Mouse (Mus musculus) heart, postnatal 0 days (tissue): Measurements from ENCODE around the gene Hmga2. TPM values are rescaled to one million over a fixed set of nuclear protein-coding genes. Genes with fewer than 3 reads are reported as not detected.

Source experiments
- ATAC-seq: fragments of 200-750 bp; cut with Nextera tagmentation; 2 replicates; pipeline ENCODE4 v1.8.0; 2017; ENCODE audit warnings: low read depth, moderate number of reproducible peaks, moderate library complexity; ENCODE audit not compliant: insufficient read depth
- DNase-seq: peaks from one replicate; pipeline ENCODE4 v3.0.0-alpha.2; 2016; ENCODE audit warnings: low spot score
- H3K27ac ChIP-seq: fragments of 300-500 bp; sonication (generic); 2 replicates; pipeline ENCODE4 v1.5.1; 2014; ENCODE audit warnings: low read depth, mild to moderate bottlenecking
- H3K27me3 ChIP-seq: fragments of 300-500 bp; sonication (generic); 2 replicates; pipeline ENCODE4 v1.6.1; 2014; ENCODE audit warnings: low read length, mixed read lengths; ENCODE audit not compliant: control insufficient read depth, insufficient read depth
- H3K36me3 ChIP-seq: fragments of 300-500 bp; sonication (generic); replicated peaks from 2 replicates; pipeline ENCODE4 v1.6.1; 2014; ENCODE audit warnings: low read length, mixed read lengths; ENCODE audit not compliant: control insufficient read depth, insufficient read depth
- H3K4me1 ChIP-seq: fragments of 300-500 bp; sonication (generic); 2 replicates; pipeline ENCODE4 v1.6.1; 2014; ENCODE audit warnings: antibody characterized with exemption; ENCODE audit not compliant: control insufficient read depth, insufficient read depth
- H3K4me2 ChIP-seq: fragments of 300-500 bp; sonication (generic); 2 replicates; pipeline ENCODE4 v1.6.1; 2014; ENCODE audit warnings: low read depth, mild to moderate bottlenecking, low read length, moderate library complexity
- H3K4me3 ChIP-seq: fragments of 300-500 bp; sonication (generic); 2 replicates; pipeline ENCODE4 v1.5.1; 2014; ENCODE audit warnings: low read depth, low read length
- H3K9ac ChIP-seq: fragments of 300-500 bp; sonication (generic); replicated peaks from 2 replicates; pipeline ENCODE4 v1.6.1; 2014; ENCODE audit warnings: low read depth, low read length, mixed read lengths
- H3K9me3 ChIP-seq: fragments of 300-500 bp; sonication (generic); replicated peaks from 2 replicates; pipeline ENCODE4 v1.6.1; 2016; ENCODE audit warnings: low read length; ENCODE audit not compliant: control insufficient read depth
- CTCF ChIP-seq: IDR thresholded peaks from 2 replicates; pipeline ENCODE4 v1.5.1; 2016; ENCODE audit warnings: antibody characterized with exemption, control low read depth, low read depth
- EP300 ChIP-seq: IDR thresholded peaks from 2 replicates; pipeline ENCODE4 v1.6.1; 2016; ENCODE audit warnings: antibody characterized with exemption, low read depth
- WGBS: fragments of 180-500 bp; shearing (Covaris S2); extraction: QIAGEN DNeasy Blood & Tissue Kit; methylation state at CpG from one replicate; pipeline ENCODE4 v1.1.7; 2014; 5-methylcytosine and 5-hydroxymethylcytosine counted together
- polyA plus RNA-seq: library from polyadenylated mRNA; unstranded; fragments of >200 nt; fragmentation: Nextera tagmentation; extraction: Ambion mirVana; gene quantifications from 2 replicates; pipeline ENCODE4 v1.2.1, GENCODE M21; 2015
- total RNA-seq: library from RNA; depleted of rRNA; stranded (reverse); fragments of >200 nt; gene quantifications from 2 replicates; pipeline ENCODE4 v1.2.3, GENCODE M21; 2014; ENCODE audit warnings: low replicate concordance

Hmga2 gene
- total and polyA plus RNA-seq, 2 experiments from 2014 or later: 0.53 to 1.0 TPM

GRCm38 (mm10) chr10:120478164-120478563 lies 1.9 kb upstream of the Hmga2 start:
- no peaks in the 10 kb centered on the region for H3K36me3 ChIP-seq
- TF ChIP-seq EP300 (no peak), CTCF (no peak)
- H3K9ac ChIP-seq: no peak overlapping the region
- H3K9me3 ChIP-seq: no peaks in the 10 kb centered on the region
- DNase-seq (peak; percentile 42), ATAC-seq (peak; percentile 33; the same call in 1 of the 2 replicates)
- H3K4me3 ChIP-seq: peak overlapping the region; percentile 73
- peaks cover 9% of the 10 kb centered on the region; the same call in 1 of the 2 replicates for H3K4me1 ChIP-seq
- H3K27me3 ChIP-seq: 0 out of 2 replicates have a peak, but pooled peaks cover 6% of the 10 kb centered on the region
- WGBS: 1% methylated on average over 16 of the region's 16 CpGs
- H3K4me2 ChIP-seq: peak overlapping the region; percentile 92
- H3K27ac ChIP-seq: no peak overlapping the region

GRCm38 (mm10) chr10:120477501-120477900 lies 1.2 kb upstream of the Hmga2 start:
- Histone ChIP-seq H3K36me3 (no peaks in the 10 kb centered on the region), H3K27me3 (0 out of 2 replicates have a peak, but pooled peaks cover 6% of the 10 kb centered on the region), H3K4me2 (peak overlapping the region; percentile 92), H3K27ac (no peak overlapping the region), H3K9me3 (no peaks in the 10 kb centered on the region), H3K9ac (peak overlapping the region; percentile 23; the same call in 1 of the 2 replicates), H3K4me3 (peak overlapping the region; percentile 73), H3K4me1 (peaks cover 9% of the 10 kb centered on the region; the same call in 1 of the 2 replicates)
- DNase-seq: no peak
- WGBS: 2% methylated on average over 21 of the region's 21 CpGs
- peak; percentile 10; the same call in 1 of the 2 replicates for ATAC-seq
- no peak for TF ChIP-seq CTCF
- TF ChIP-seq EP300: no peak

- Histone ChIP-seq H3K27me3 (0 out of 2 replicates have a peak, but pooled peaks cover 6% of the 10 kb centered on the region), H3K36me3 (no peaks in the 10 kb centered on the region), H3K4me2 (peak overlapping the region; percentile 92), H3K4me3 (peak overlapping the region; percentile 73), H3K9me3 (no peaks in the 10 kb centered on the region), H3K4me1 (peaks cover 9% of the 10 kb centered on the region; the same call in 1 of the 2 replicates), H3K9ac (peak overlapping the region; percentile 23; the same call in 1 of the 2 replicates), H3K27ac (no peak overlapping the region)
- peak; percentile 66 for ATAC-seq
- DNase-seq: peak; percentile 35
- no peak for TF ChIP-seq EP300
- TF ChIP-seq CTCF: peak; percentile 17; the same call in 1 of the 2 replicates
- WGBS: 1% methylated on average over 51 of the region's 52 CpGs
These were observed 457 bp upstream of the Hmga2 start for GRCm38 (mm10) chr10:120476516-120477336.

- ATAC-seq (peak; percentile 19; the same call in 1 of the 2 replicates), DNase-seq (no peak)
- Histone ChIP-seq H3K4me3 (peak overlapping the region; percentile 73), H3K36me3 (no peaks in the 10 kb centered on the region), H3K4me1 (peaks cover 9% of the 10 kb centered on the region; the same call in 1 of the 2 replicates), H3K27me3 (0 out of 2 replicates have a peak, but pooled peaks cover 6% of the 10 kb centered on the region), H3K9me3 (no peaks in the 10 kb centered on the region), H3K9ac (peak overlapping the region; percentile 49), H3K27ac (peak overlapping the region; percentile 41), H3K4me2 (peak overlapping the region; percentile 92)
- under 1% methylated on average over 41 of the region's 45 CpGs for WGBS
- no peak for TF ChIP-seq EP300
- no peak for TF ChIP-seq CTCF
These were observed 1.2 kb downstream of the Hmga2 start for GRCm38 (mm10) chr10:120475041-120475541.

GRCm38 (mm10) chr10:120474301-120474700 lies 2.0 kb downstream of the Hmga2 start:
- peak overlapping the region; percentile 49 for H3K9ac ChIP-seq
- ATAC-seq (no peak), DNase-seq (no peak)
- no peaks in the 10 kb centered on the region for H3K9me3 ChIP-seq
- H3K4me3 ChIP-seq: peak overlapping the region; percentile 73
- no peaks in the 10 kb centered on the region for H3K36me3 ChIP-seq
- H3K27ac ChIP-seq: no peak overlapping the region
- H3K4me2 ChIP-seq: peak overlapping the region; percentile 92
- 0 out of 2 replicates have a peak, but pooled peaks cover 6% of the 10 kb centered on the region for H3K27me3 ChIP-seq
- WGBS: 1% methylated on average over 20 of the region's 20 CpGs
- H3K4me1 ChIP-seq: peaks cover 9% of the 10 kb centered on the region; the same call in 1 of the 2 replicates
- TF ChIP-seq EP300 (no peak), CTCF (no peak)
